Comparison of ENCODE assay signal across 8 mouse cellular contexts in the genomic region with DNA sequence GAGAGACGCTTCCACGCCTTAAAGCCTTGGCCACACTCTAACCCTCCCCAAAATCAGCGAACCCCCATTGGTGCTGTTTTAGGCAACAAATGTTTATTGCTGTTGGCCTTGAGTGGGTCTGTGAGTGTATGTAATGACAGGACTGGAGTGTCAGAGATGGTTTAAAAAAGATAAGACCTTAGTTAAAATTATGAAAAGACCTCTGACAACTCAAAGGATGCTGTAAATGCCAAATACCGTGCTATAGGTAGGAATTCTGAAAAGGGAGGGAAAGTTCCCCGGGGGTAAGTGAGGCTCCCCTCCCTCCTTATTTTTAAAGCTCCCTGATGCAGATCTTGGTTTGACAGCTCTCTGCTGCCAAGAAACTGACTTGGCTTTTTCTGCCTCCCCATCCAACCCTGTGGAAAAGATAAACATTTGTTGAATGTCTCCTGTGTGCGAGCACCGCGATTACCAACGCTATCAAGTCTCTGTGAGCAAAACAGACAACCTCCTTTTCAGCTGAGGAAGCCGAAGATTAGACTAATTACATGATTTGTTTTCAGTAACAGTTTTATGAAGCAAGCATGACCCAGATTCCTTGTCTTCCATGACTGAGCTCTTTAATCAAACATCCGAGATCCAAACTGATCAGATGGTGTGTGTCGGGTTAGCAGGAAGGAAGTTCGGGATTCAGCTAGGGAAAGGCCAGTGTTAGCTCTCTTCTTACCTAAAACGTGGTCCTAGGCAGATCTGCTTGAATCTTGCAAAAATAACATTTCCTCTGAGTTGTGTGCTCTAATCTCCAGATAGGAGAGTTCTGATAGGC. TPM values are rescaled to one million over a fixed set of nuclear protein-coding genes. Genes with fewer than 3 reads are reported as not detected.
DNase-seq lines count a peak whose midpoint lies in the region; ATAC-seq and TF ChIP-seq lines count a peak whose summit lies in the region.

No protein-coding gene starts in this region.

- TF ChIP-seq RAD21 in CH12.LX (IDR thresholded peaks at IDR 0.05; ENCODE audit: low read depth, low read length): no peak

- H3K4me1 ChIP-seq in erythroblast, embryonic 14.5 days (ENCODE audit: control insufficient read depth): peaks cover 27% of the 10 kb centered on the region
- peaks cover 0 to 41% of the 10 kb centered on the region in 2 experiments; a peak in 2 of 4 replicates for H3K4me1 ChIP-seq in CH12.LX (ENCODE audit: control insufficient read depth in 1 of 2, insufficient read depth in 2 of 2)
- H3K4me1 ChIP-seq in forebrain, embryonic 12.5 days: peaks cover 12% of the 10 kb centered on the region
- H3K4me1 ChIP-seq in liver, embryonic 12.5 days: peaks cover 27% of the 10 kb centered on the region
- peaks cover 5% of the 10 kb centered on the region; the same call in 1 of the 2 replicates for H3K4me1 ChIP-seq in stomach, embryonic 14.5 days (ENCODE audit: control insufficient read depth, insufficient read depth, low read length)

- 9% methylated on average over 14 of the region's 14 CpGs for WGBS in forebrain, embryonic 12.5 days
- 5% methylated on average over 14 of the region's 14 CpGs for WGBS in liver, embryonic 12.5 days (ENCODE audit: insufficient replicate concordance)
- WGBS in stomach, embryonic 14.5 days: 3% methylated on average over 14 of the region's 14 CpGs

- no peak for DNase-seq in CH12.LX (ENCODE audit: extremely low read depth)
- DNase-seq in gastrocnemius, postnatal 4 days (ENCODE audit: low spot score in 2 of 2): no peak
- no peak for DNase-seq in thymus, postnatal 0 days (ENCODE audit: low spot score)

- H3K9ac ChIP-seq in CH12.LX (ENCODE audit: insufficient read depth, low read depth): peak overlapping the region; percentile 63
- peak overlapping the region; percentile 93 for H3K9ac ChIP-seq in forebrain, embryonic 12.5 days
- H3K9ac ChIP-seq in liver, embryonic 12.5 days: peak overlapping the region; percentile 89
- H3K9ac ChIP-seq in stomach, embryonic 14.5 days (replicated peaks; ENCODE audit: low read depth, low read length): 0 out of 2 replicates have a peak overlapping the region, but pooled peaks have one; percentile 63

- H3K9me3 ChIP-seq in erythroblast, embryonic 14.5 days (ENCODE audit: control insufficient read depth, low read length): no peaks in the 10 kb centered on the region
- H3K9me3 ChIP-seq in CH12.LX (replicated peaks; ENCODE audit: low read length): no peaks in the 10 kb centered on the region
- no peaks in the 10 kb centered on the region for H3K9me3 ChIP-seq in forebrain, embryonic 12.5 days
- no peaks in the 10 kb centered on the region for H3K9me3 ChIP-seq in liver, embryonic 12.5 days (replicated peaks)
- no peaks in the 10 kb centered on the region for H3K9me3 ChIP-seq in stomach, embryonic 14.5 days (ENCODE audit: control insufficient read depth, low read depth, low read length)

- peaks cover 40% of the 10 kb centered on the region for H3K79me2 ChIP-seq in CH12.LX (replicated peaks; ENCODE audit: control insufficient read depth, extremely low read depth, insufficient read depth, poor library complexity, severe bottlenecking)

- peaks cover 53% of the 10 kb centered on the region for H3K27me3 ChIP-seq in erythroblast, embryonic 14.5 days (ENCODE audit: control insufficient read depth)
- no peaks in the 10 kb centered on the region for H3K27me3 ChIP-seq in CH12.LX (replicated peaks)
- H3K27me3 ChIP-seq in forebrain, embryonic 12.5 days: no peaks in the 10 kb centered on the region
- no peaks in the 10 kb centered on the region for H3K27me3 ChIP-seq in liver, embryonic 12.5 days (replicated peaks)
- H3K27me3 ChIP-seq in stomach, embryonic 14.5 days (ENCODE audit: control insufficient read depth, insufficient read depth, low read length): no peaks in the 10 kb centered on the region

- peak overlapping the region; percentile 96 for H3K4me2 ChIP-seq in CH12.LX (ENCODE audit: insufficient read depth, low read depth, poor library complexity, severe bottlenecking)
- peak overlapping the region; percentile 72 for H3K4me2 ChIP-seq in forebrain, embryonic 12.5 days
- peak overlapping the region; percentile 100 for H3K4me2 ChIP-seq in liver, embryonic 12.5 days
- peak overlapping the region; percentile 45 for H3K4me2 ChIP-seq in stomach, embryonic 14.5 days (replicated peaks; ENCODE audit: low read depth, low read length)

- H3K27ac ChIP-seq in CH12.LX (ENCODE audit: insufficient read depth, low read depth): peak overlapping the region; percentile 33; the same call in 1 of the 2 replicates
- H3K27ac ChIP-seq in forebrain, embryonic 12.5 days: peak overlapping the region; percentile 93
- peak overlapping the region; percentile 84 for H3K27ac ChIP-seq in liver, embryonic 12.5 days
- peak overlapping the region; percentile 77; the same call in 1 of the 2 replicates for H3K27ac ChIP-seq in stomach, embryonic 14.5 days (ENCODE audit: low read length)

- dilution Hi-C loops in CH12.LX (cut with MboI; ENCODE audit: extremely low pct_ligation_motif_present, extremely low pct_unique_long_range_greater_than_20kb, low sequenced_read_pairs): no loop called here

- TF ChIP-seq CTCF in CH12.LX (conservative IDR thresholded peaks at IDR 0.05 in 1 of 2, IDR thresholded peaks at IDR 0.05 in 1 of 2; ENCODE audit: low read depth in 2 of 2, low read length in 2 of 2): no peak

- no peak for ATAC-seq in erythroblast, adult 5-6 weeks (replicated peaks; ENCODE audit: low FRiP score, poor library complexity, severe bottlenecking)
- no peak; the same call in 1 of the 2 replicates for ATAC-seq in forebrain, embryonic 12.5 days (ENCODE audit: low FRiP score)
- peak; percentile 46 for ATAC-seq in liver, embryonic 12.5 days
- ATAC-seq in stomach, embryonic 14.5 days (ENCODE audit: insufficient number of reproducible peaks, insufficient read depth, low FRiP score, low read depth): peak; percentile 29; the same call in 1 of the 2 replicates

- H3K36me3 ChIP-seq in erythroblast, embryonic 14.5 days (ENCODE audit: control insufficient read depth): no peaks in the 10 kb centered on the region; the same call in 1 of the 2 replicates
- peaks cover 4 to 28% of the 10 kb centered on the region in 2 experiments for H3K36me3 ChIP-seq in CH12.LX (replicated peaks in 1 of 2; ENCODE audit: control insufficient read depth in 1 of 2, insufficient read depth in 1 of 2, low read length in 1 of 2)
- no peaks in the 10 kb centered on the region; the same call in 1 of the 2 replicates for H3K36me3 ChIP-seq in forebrain, embryonic 12.5 days (replicated peaks)
- H3K36me3 ChIP-seq in liver, embryonic 12.5 days: peaks cover 8% of the 10 kb centered on the region; the same call in 1 of the 2 replicates
- H3K36me3 ChIP-seq in stomach, embryonic 14.5 days (ENCODE audit: control insufficient read depth, insufficient read depth, low read length): no peaks in the 10 kb centered on the region

- TF ChIP-seq POLR2A in CH12.LX (IDR thresholded peaks at IDR 0.05; ENCODE audit: low read depth, low read length): no peak

- TF ChIP-seq EP300 in CH12.LX (IDR thresholded peaks at IDR 0.05; ENCODE audit: low read length): no peak

- peak overlapping the region; percentile 80 for H3K4me3 ChIP-seq in erythroblast, embryonic 14.5 days (replicated peaks)
- peak overlapping the region; percentile 84 to 92 (median 90) for H3K4me3 ChIP-seq in CH12.LX (replicated peaks in 1 of 3; ENCODE audit: low read depth in 2 of 3, low read length in 2 of 3, poor library complexity in 1 of 3)
- peak overlapping the region; percentile 97 for H3K4me3 ChIP-seq in forebrain, embryonic 12.5 days (replicated peaks)
- H3K4me3 ChIP-seq in liver, embryonic 12.5 days: peak overlapping the region; percentile 89
- peak overlapping the region; percentile 65 for H3K4me3 ChIP-seq in stomach, embryonic 14.5 days (ENCODE audit: low read depth, low read length)

- in situ Hi-C loops in CH12.LX (cut with MboI; ENCODE audit: low pct_ligation_motif_present, low pct_unique_long_range_greater_than_20kb, low sequenced_read_pairs): no loop called here

RNA-seq across cellular contexts. Expression of a gene that starts 1.4 kb away (rescaled TPM):
- polyA plus RNA-seq in erythroblast, embryonic 14.5 days (2012): 0.05 and 0.07 TPM in 2 replicates
- 2.9 and 3.6 TPM in 2 replicates for total RNA-seq in erythroblast, adult 5-6 weeks (2015; ENCODE audit: low replicate concordance)
- 3.7 and 6.7 TPM in 2 replicates for total RNA-seq in erythroblast, adult 5-6 weeks (2017; ENCODE audit: low replicate concordance)
- total RNA-seq in CH12.LX (2012; rRNA removed) (13.6 and 17.2 TPM in 2 replicates), CH12.LX (2014; rRNA removed) (17.4 and 19.9 TPM in 2 replicates)
- polyA plus RNA-seq in CH12.LX (2012; ENCODE audit: insufficient read length, low read depth): 21.8 and 22.3 TPM in 2 replicates
- polyA plus RNA-seq in forebrain, embryonic 12.5 days (2016; fragmentation: Nextera tagmentation; extraction: Ambion mirVana): 166 and 178 TPM in 2 replicates
- 7.5 and 7.9 TPM in 2 replicates for polyA plus RNA-seq in liver, embryonic 12.5 days (2016; fragmentation: Nextera tagmentation; extraction: Ambion mirVana)
- 24.7 and 25.1 TPM in 2 replicates for polyA plus RNA-seq in stomach, embryonic 14.5 days (2014; fragmentation: Nextera tagmentation; extraction: Ambion mirVana)
- 10 to 100 TPM; 13.8 to 14.5 TPM for total RNA-seq in gastrocnemius, postnatal 4 days (2021)
- 6.7 and 8.4 TPM in 2 replicates for polyA plus RNA-seq in thymus, postnatal 0 days (2015; fragmentation: Nextera tagmentation; extraction: Ambion mirVana)

RNA-seq across cellular contexts. Expression of a gene that starts 12.0 kb away (rescaled TPM):
- polyA plus RNA-seq in erythroblast, embryonic 14.5 days (2012): 4.7 and 6.2 TPM in 2 replicates
- 10.6 and 20.5 TPM in 2 replicates for total RNA-seq in erythroblast, adult 5-6 weeks (2015; ENCODE audit: low replicate concordance)
- total RNA-seq in erythroblast, adult 5-6 weeks (2017; ENCODE audit: low replicate concordance): 10.9 and 11.8 TPM in 2 replicates
- total RNA-seq in CH12.LX (2012; rRNA removed) (66.6 and 90.4 TPM in 2 replicates), CH12.LX (2014; rRNA removed) (55.5 and 55.9 TPM in 2 replicates)
- 169 and 197 TPM in 2 replicates for polyA plus RNA-seq in CH12.LX (2012; ENCODE audit: insufficient read length, low read depth)
- polyA plus RNA-seq in forebrain, embryonic 12.5 days (2016; fragmentation: Nextera tagmentation; extraction: Ambion mirVana): 65.0 and 68.5 TPM in 2 replicates
- polyA plus RNA-seq in liver, embryonic 12.5 days (2016; fragmentation: Nextera tagmentation; extraction: Ambion mirVana): 51.3 and 52.3 TPM in 2 replicates
- polyA plus RNA-seq in stomach, embryonic 14.5 days (2014; fragmentation: Nextera tagmentation; extraction: Ambion mirVana): 61.9 and 62.1 TPM in 2 replicates
- total RNA-seq in gastrocnemius, postnatal 4 days (2021): 10 to 100 TPM; 34.1 to 35.1 TPM
- 76.9 and 85.8 TPM in 2 replicates for polyA plus RNA-seq in thymus, postnatal 0 days (2015; fragmentation: Nextera tagmentation; extraction: Ambion mirVana)

RNA-seq across cellular contexts. Expression of a gene that starts 38.5 kb away (rescaled TPM):
- not detected in 2 replicates for polyA plus RNA-seq in erythroblast, embryonic 14.5 days (2012)
- total RNA-seq in erythroblast, adult 5-6 weeks (2015; ENCODE audit: low replicate concordance): 73.6 and 78.4 TPM in 2 replicates
- total RNA-seq in erythroblast, adult 5-6 weeks (2017; ENCODE audit: low replicate concordance): 36.3 and 37.8 TPM in 2 replicates
- 477 and 729 TPM in 2 replicates for total RNA-seq in CH12.LX (2012; rRNA removed)
- total RNA-seq in CH12.LX (2014; rRNA removed): 1,234 and 1,319 TPM in 2 replicates
- polyA plus RNA-seq in CH12.LX (2012; ENCODE audit: insufficient read length, low read depth): 336 and 364 TPM in 2 replicates
- polyA plus RNA-seq in forebrain, embryonic 12.5 days (2016; fragmentation: Nextera tagmentation; extraction: Ambion mirVana): 0.31 and 0.56 TPM in 2 replicates
- 0.11 and 0.12 TPM in 2 replicates for polyA plus RNA-seq in liver, embryonic 12.5 days (2016; fragmentation: Nextera tagmentation; extraction: Ambion mirVana)
- not detected in 2 replicates for polyA plus RNA-seq in stomach, embryonic 14.5 days (2014; fragmentation: Nextera tagmentation; extraction: Ambion mirVana)
- under 1 TPM; 0.31 to 0.32 TPM for total RNA-seq in gastrocnemius, postnatal 4 days (2021)
- polyA plus RNA-seq in thymus, postnatal 0 days (2015; fragmentation: Nextera tagmentation; extraction: Ambion mirVana): 0.42 and 0.44 TPM in 2 replicates

Comparison
In these comparisons a context has a peak if more than half of its experiments do, and no peak if none do; other contexts are left out.
1. ATAC-seq: peak in liver, embryonic 12.5 days (single experiment) and stomach, embryonic 14.5 days (single experiment); none in erythroblast, adult 5-6 weeks (single experiment) and forebrain, embryonic 12.5 days (single experiment).
2. H3K27ac ChIP-seq: peak in every context shown above with its lines; median percentile 93 in forebrain, embryonic 12.5 days; 84 in liver, embryonic 12.5 days; 77 in stomach, embryonic 14.5 days; 33 in CH12.LX.
3. H3K4me2 ChIP-seq: peak in every context shown above with its lines; median percentile 100 in liver, embryonic 12.5 days; 96 in CH12.LX; 72 in forebrain, embryonic 12.5 days; 45 in stomach, embryonic 14.5 days.
4. RNA of a gene that starts 38.5 kb away (polyA plus RNA-seq): 336 to 364 TPM in CH12.LX; 0.42 to 0.44 TPM in thymus, postnatal 0 days, 0.31 to 0.56 TPM in forebrain, embryonic 12.5 days, not detected in stomach, embryonic 14.5 days, 0.11 to 0.12 TPM in liver, embryonic 12.5 days and not detected in erythroblast, embryonic 14.5 days; every median in the first group is over 100 times any median in the second.
5. Peak in every context shown above with its lines, with median percentiles within 50 percentile points of each other: H3K4me3 ChIP-seq and H3K9ac ChIP-seq.